Mouse (Mus musculus) MEL (cell line): ENCODE data around the gene Fam133b. TPM values are rescaled to one million over a fixed set of nuclear protein-coding genes. Genes with fewer than 3 reads are reported as not detected.

ENCODE experiments used
- DNase-seq: peaks from one replicate; pipeline ENCODE4 v3.0.0; 2011; ENCODE audit warnings: low read depth, low spot score
- H3K27ac ChIP-seq: 2 replicates; pipeline ENCODE4 v1.5.1; 2012; ENCODE audit warnings: low read depth, mild to moderate bottlenecking, control low read depth, low read length, moderate library complexity; ENCODE audit not compliant: control insufficient read depth
- H3K27me3 ChIP-seq, 2 experiments: fragments of 150-350 bp in 1 of 2; sonication (generic) in 1 of 2; 2 replicates each; pipeline ENCODE4 v1.6.1; 2012; ENCODE audit warnings: low read length in 2 of 2, mild to moderate bottlenecking in 2 of 2, improper control_type of control experiment in 1 of 2, moderate library complexity in 1 of 2; ENCODE audit not compliant: insufficient read depth in 2 of 2, control insufficient read depth in 1 of 2
- H3K36me3 ChIP-seq, 2 experiments: 2 replicates each; pipeline ENCODE4 v1.6.1; 2012 to 2014; ENCODE audit warnings: low read length in 2 of 2, improper control_type of control experiment in 1 of 2, inconsistent platforms in 1 of 2, mild to moderate bottlenecking in 1 of 2; ENCODE audit not compliant: insufficient read depth in 2 of 2, control insufficient read depth in 1 of 2
- H3K4me1 ChIP-seq, 2 experiments: fragments of 150-350 bp in 1 of 2; sonication (generic) in 1 of 2; 2 replicates each; pipeline ENCODE4 v1.6.1; 2012; ENCODE audit warnings: low read length in 2 of 2, improper control_type of control experiment in 1 of 2, mild to moderate bottlenecking in 1 of 2; ENCODE audit not compliant: insufficient read depth in 2 of 2, control insufficient read depth in 1 of 2
- H3K4me3 ChIP-seq, 2 experiments: fragments of 150-350 bp in 1 of 2; sonication (generic) in 1 of 2; 2 replicates each; pipeline ENCODE4 v1.5.1; 2012; ENCODE audit warnings: low read depth in 2 of 2, low read length in 2 of 2, mild to moderate bottlenecking in 2 of 2, moderate library complexity in 2 of 2, control low read depth in 1 of 2, improper control_type of control experiment in 1 of 2; ENCODE audit not compliant: control insufficient read depth in 1 of 2, insufficient read depth in 1 of 2
- H3K79me2 ChIP-seq: 2 replicates; pipeline ENCODE4 v1.6.1; 2012; ENCODE audit warnings: mild to moderate bottlenecking, low read length, moderate library complexity; ENCODE audit not compliant: control insufficient read depth, poor library complexity, insufficient read depth
- H3K9ac ChIP-seq: 2 replicates; pipeline ENCODE4 v1.6.1; 2012; ENCODE audit warnings: low read depth, mild to moderate bottlenecking, control low read depth, low read length, moderate library complexity; ENCODE audit not compliant: control insufficient read depth, poor library complexity, severe bottlenecking
- H3K9me3 ChIP-seq: fragments of 150-350 bp; sonication (generic); replicated peaks from 2 replicates; pipeline ENCODE4 v1.6.1; 2012; ENCODE audit warnings: mild to moderate bottlenecking, low read length, improper control_type of control experiment, moderate library complexity; ENCODE audit not compliant: insufficient read depth
- BHLHE40 ChIP-seq: IDR thresholded peaks from 2 replicates; pipeline ENCODE4 v1.6.1; 2012; ENCODE audit warnings: low read depth, mild to moderate bottlenecking, inconsistent platforms, low read length, improper control_type of control experiment, borderline replicate concordance
- CHD1 ChIP-seq: IDR thresholded peaks from 2 replicates; pipeline ENCODE4 v1.6.1; 2012; ENCODE audit warnings: low read depth, mild to moderate bottlenecking, inconsistent platforms, low read length, improper control_type of control experiment
- CHD2 ChIP-seq: IDR thresholded peaks from 2 replicates; pipeline ENCODE4 v1.6.1; 2011; ENCODE audit warnings: low read length, improper control_type of control experiment
- CTCF ChIP-seq, 3 experiments: IDR thresholded peaks in 2 of 3; conservative IDR thresholded peaks in 1 of 3; 2 replicates each; pipeline ENCODE4 v1.5.1; 2011 to 2012; ENCODE audit warnings: low read length in 3 of 3, low read depth in 2 of 3, mild to moderate bottlenecking in 2 of 3, improper control_type of control experiment in 1 of 3, inconsistent platforms in 1 of 3, mixed read lengths in 1 of 3, moderate library complexity in 1 of 3; ENCODE audit not compliant: control insufficient read depth in 1 of 3, insufficient read depth in 1 of 3, poor library complexity in 1 of 3, severe bottlenecking in 1 of 3
- E2F4 ChIP-seq: IDR thresholded peaks from 2 replicates; pipeline ENCODE4 v1.6.1; 2011; ENCODE audit warnings: low read depth, low read length, improper control_type of control experiment, borderline replicate concordance
- ELF1 ChIP-seq: IDR thresholded peaks from 2 replicates; pipeline ENCODE4 v1.6.1; 2014; ENCODE audit warnings: low read depth, mild to moderate bottlenecking, inconsistent platforms, low read length, improper control_type of control experiment, moderate library complexity
- EP300 ChIP-seq, 2 experiments: IDR thresholded peaks; 2 replicates each; pipeline ENCODE4 v1.6.1; 2011; ENCODE audit warnings: improper control_type of control experiment in 2 of 2, low read length in 2 of 2, low read depth in 1 of 2, mild to moderate bottlenecking in 1 of 2
- ETS1 ChIP-seq: IDR thresholded peaks from 2 replicates; pipeline ENCODE4 v1.6.1; 2012; ENCODE audit warnings: low read depth, mild to moderate bottlenecking, inconsistent platforms, low read length, improper control_type of control experiment, moderate library complexity
- GABPA ChIP-seq: IDR thresholded peaks from 2 replicates; pipeline ENCODE4 v1.6.1; 2012; ENCODE audit warnings: low read depth, mild to moderate bottlenecking, inconsistent platforms, low read length, improper control_type of control experiment, moderate library complexity
- HCFC1 ChIP-seq: IDR thresholded peaks from 2 replicates; pipeline ENCODE4 v1.6.1; 2012; ENCODE audit warnings: low read depth, mild to moderate bottlenecking, inconsistent platforms, low read length, improper control_type of control experiment, moderate library complexity
- JUND ChIP-seq: IDR thresholded peaks from 2 replicates; pipeline ENCODE4 v1.6.1; 2011; ENCODE audit warnings: low read depth, mild to moderate bottlenecking, improper control_type of control experiment, low read length
- MAFK ChIP-seq: IDR thresholded peaks from 2 replicates; pipeline ENCODE4 v1.6.1; 2011; ENCODE audit warnings: low read depth, mild to moderate bottlenecking, low read length, improper control_type of control experiment, borderline replicate concordance
- MAX ChIP-seq: IDR thresholded peaks from 2 replicates; pipeline ENCODE4 v1.6.1; 2011; ENCODE audit warnings: low read length, improper control_type of control experiment
- MAZ ChIP-seq: IDR thresholded peaks from 2 replicates; pipeline ENCODE4 v1.6.1; 2012; ENCODE audit warnings: low read depth, mild to moderate bottlenecking, inconsistent platforms, low read length, improper control_type of control experiment
- MEF2A ChIP-seq: IDR thresholded peaks from 2 replicates; pipeline ENCODE4 v1.6.1; 2014; ENCODE audit warnings: low read depth, mild to moderate bottlenecking, inconsistent platforms, low read length, improper control_type of control experiment; ENCODE audit not compliant: poor library complexity, insufficient replicate concordance, severe bottlenecking; ENCODE audit errors: extremely low read depth
- MYB ChIP-seq: IDR thresholded peaks from 2 replicates; pipeline ENCODE4 v1.6.1; 2011; ENCODE audit warnings: mild to moderate bottlenecking, low read depth, low read length, improper control_type of control experiment
- MYC ChIP-seq: IDR thresholded peaks from 2 replicates; pipeline ENCODE4 v1.6.1; 2011; ENCODE audit warnings: low read depth, mild to moderate bottlenecking, low read length, improper control_type of control experiment, moderate library complexity
- NELFE ChIP-seq: IDR thresholded peaks from 2 replicates; pipeline ENCODE4 v1.6.1; 2011; ENCODE audit warnings: low read depth, low read length, improper control_type of control experiment
- POLR2A ChIP-seq, 2 experiments: IDR thresholded peaks; 2 replicates each; pipeline ENCODE4 v1.6.1; 2011 to 2012; ENCODE audit warnings: low read length in 2 of 2, mild to moderate bottlenecking in 2 of 2, control low read depth in 1 of 2, improper control_type of control experiment in 1 of 2, low read depth in 1 of 2, moderate library complexity in 1 of 2; ENCODE audit not compliant: control insufficient read depth in 1 of 2, insufficient read depth in 1 of 2, poor library complexity in 1 of 2
- POLR2AphosphoS2 ChIP-seq: IDR thresholded peaks from 2 replicates; pipeline ENCODE4 v1.6.1; 2011; ENCODE audit warnings: low read length, improper control_type of control experiment
- POLR2AphosphoS5 ChIP-seq: IDR thresholded peaks from 2 replicates; pipeline ENCODE4 v1.6.1; 2012; ENCODE audit warnings: low read depth, borderline replicate concordance, mild to moderate bottlenecking, inconsistent platforms, low read length, moderate library complexity, mixed read lengths
- RAD21 ChIP-seq: IDR thresholded peaks from 2 replicates; pipeline ENCODE4 v1.6.1; 2011; ENCODE audit warnings: mild to moderate bottlenecking, low read depth, low read length, improper control_type of control experiment
- RCOR1 ChIP-seq: IDR thresholded peaks from 2 replicates; pipeline ENCODE4 v1.6.1; 2012; ENCODE audit warnings: low read depth, mild to moderate bottlenecking, inconsistent platforms, low read length, improper control_type of control experiment
- SIN3A ChIP-seq: IDR thresholded peaks from 2 replicates; pipeline ENCODE4 v1.6.1; 2012; ENCODE audit warnings: low read length, improper control_type of control experiment, inconsistent platforms
- SMC3 ChIP-seq: IDR thresholded peaks from 2 replicates; pipeline ENCODE4 v1.6.1; 2011; ENCODE audit warnings: low read depth, low read length, improper control_type of control experiment
- TAL1 ChIP-seq: IDR thresholded peaks from 2 replicates; pipeline ENCODE4 v1.6.1; 2012; ENCODE audit warnings: mild to moderate bottlenecking, inconsistent platforms, low read length, moderate library complexity, mixed read lengths
- TBP ChIP-seq: IDR thresholded peaks from 2 replicates; pipeline ENCODE4 v1.8.0; 2011; ENCODE audit warnings: low read depth, low read length, improper control_type of control experiment
- TCF12 ChIP-seq: IDR thresholded peaks from 2 replicates; pipeline ENCODE4 v1.6.1; 2014; ENCODE audit warnings: low read depth, mild to moderate bottlenecking, inconsistent platforms, low read length, improper control_type of control experiment, moderate library complexity
- UBTF ChIP-seq: IDR thresholded peaks from 2 replicates; pipeline ENCODE4 v1.6.1; 2012; ENCODE audit warnings: low read depth, mild to moderate bottlenecking, inconsistent platforms, low read length, improper control_type of control experiment, moderate library complexity, borderline replicate concordance; ENCODE audit not compliant: insufficient read depth
- USF1 ChIP-seq: IDR thresholded peaks from 2 replicates; pipeline ENCODE4 v1.6.1; 2014; ENCODE audit warnings: low read depth, mild to moderate bottlenecking, inconsistent platforms, low read length, improper control_type of control experiment, moderate library complexity
- USF2 ChIP-seq, 2 experiments: IDR thresholded peaks; 2 replicates each; pipeline ENCODE4 v1.6.1; 2011 to 2012; ENCODE audit warnings: improper control_type of control experiment in 2 of 2, low read length in 2 of 2, borderline replicate concordance in 1 of 2, inconsistent platforms in 1 of 2, low read depth in 1 of 2, mild to moderate bottlenecking in 1 of 2; ENCODE audit not compliant: insufficient read depth in 1 of 2
- ZC3H11A ChIP-seq: IDR thresholded peaks from 2 replicates; pipeline ENCODE4 v1.6.1; 2012; ENCODE audit warnings: low read depth, mild to moderate bottlenecking, inconsistent platforms, low read length, improper control_type of control experiment
- ZKSCAN1 ChIP-seq: IDR thresholded peaks from 2 replicates; pipeline ENCODE4 v1.6.1; 2012; ENCODE audit warnings: low read depth, mild to moderate bottlenecking, inconsistent platforms, low read length, improper control_type of control experiment, moderate library complexity
- ZNF384 ChIP-seq: IDR thresholded peaks from 2 replicates; pipeline ENCODE4 v1.6.1; 2012; ENCODE audit warnings: low read depth, mild to moderate bottlenecking, inconsistent platforms, low read length, improper control_type of control experiment
- polyA plus RNA-seq, 2 experiments: library from polyadenylated mRNA; stranded (reverse) in 1 of 2; unstranded in 1 of 2; fragments of >175 nt in 1 of 2; fragments of >200 nt in 1 of 2; gene quantifications; 2 replicates each; pipeline versions ENCODE4 v1.2.1 to v1.2.4; 2012; ENCODE audit warnings: low replicate concordance in 2 of 2, low read depth in 1 of 2; ENCODE audit not compliant: insufficient read length in 2 of 2, insufficient read depth in 1 of 2, missing spikeins in 1 of 2
- total RNA-seq: library from RNA; depleted of rRNA; stranded (reverse); fragments of 300-350 nt; gene quantifications from 2 replicates; pipeline ENCODE4 v1.2.3, GENCODE M21; 2012

Gene Fam133b
- total and polyA plus RNA-seq, 3 experiments, result 39.4 to 56.0 TPM; not detected in 1

DNA sequence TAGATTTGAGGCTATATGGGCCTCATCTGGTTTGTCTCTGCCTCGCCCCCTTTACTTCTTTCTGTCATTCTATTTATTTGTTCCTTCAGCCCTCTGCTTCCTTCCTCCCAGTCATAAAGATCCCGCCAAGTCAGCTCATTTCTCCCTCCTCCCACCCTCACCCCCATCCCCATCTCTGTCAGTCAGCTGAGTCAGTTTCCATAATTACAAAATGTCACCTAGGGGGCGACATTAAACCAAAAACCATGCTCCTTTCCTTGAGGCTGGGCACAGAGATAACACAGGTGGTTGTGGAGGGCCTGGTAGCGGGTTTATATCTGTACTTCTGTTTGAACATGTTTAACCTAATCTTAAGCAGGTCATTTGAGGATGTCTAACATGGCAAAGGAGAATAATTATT, 31.0 kb upstream of the Fam133b start (continued):
- TF ChIP-seq TBP (0 out of 2 replicates have a peak, but pooled peaks have one; percentile 22), ZKSCAN1 (no peak; the same call in 1 of the 2 replicates), BHLHE40 (peak; percentile 73; the same call in 1 of the 2 replicates), CHD1 (0 out of 2 replicates have a peak, but pooled peaks have one; percentile 18), RAD21 (peak; percentile 69), MAFK (peak; percentile 97), USF1 (peak; percentile 55; the same call in 1 of the 2 replicates), ETS1 (peak; percentile 99)

DNA sequence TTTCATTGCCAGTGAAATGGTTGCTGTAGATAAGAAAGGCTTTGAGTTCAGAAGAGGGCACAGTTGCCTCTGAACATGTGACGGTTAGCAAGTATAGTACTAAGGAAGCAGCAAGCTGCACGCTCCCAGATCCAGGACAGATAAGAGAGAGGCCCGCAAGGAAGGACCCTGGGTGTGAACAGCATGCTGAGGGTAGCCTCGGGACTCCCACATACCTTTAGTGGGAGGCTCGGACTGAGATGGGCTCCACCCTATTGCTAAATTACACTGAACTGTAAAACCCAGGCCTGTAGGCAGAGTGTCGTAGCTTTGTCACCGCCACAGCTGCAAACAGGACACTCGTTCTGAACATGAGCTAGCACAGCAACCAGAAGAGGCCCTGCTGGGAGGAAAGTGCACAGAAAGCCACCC, 28.7 kb upstream of the Fam133b start:
- peak overlapping the region; percentile 25 to 56 for H3K4me3 ChIP-seq
- TF ChIP-seq UBTF, result no peak
- no peak for TF ChIP-seq POLR2AphosphoS5
- TF ChIP-seq GABPA, result no peak
- TF ChIP-seq ZNF384, result peak; percentile 46; the same call in 1 of the 2 replicates
- TF ChIP-seq SMC3, result no peak
- peak; percentile 91 for TF ChIP-seq BHLHE40
- TF ChIP-seq MAX, result peak; percentile 87
- peak; percentile 75 for TF ChIP-seq RCOR1
- TF ChIP-seq CHD2, result no peak
- peak in 1 of 2 experiments; percentile 61; a peak in 1 of 4 replicates for TF ChIP-seq USF2 (IDR thresholded peaks at IDR 0.05; ENCODE audit: borderline replicate concordance in 1 of 2, insufficient read depth in 1 of 2, low read depth in 1 of 2, low read length in 2 of 2)
- no peak; the same call in none of the 2 replicates for TF ChIP-seq ZKSCAN1
- peak; percentile 65; the same call in 1 of the 2 replicates for TF ChIP-seq E2F4
- peak; percentile 76; the same call in 1 of the 2 replicates for TF ChIP-seq TBP
- TF ChIP-seq TCF12, result peak; percentile 96
- peak; percentile 32; the same call in 1 of the 2 replicates for TF ChIP-seq ZC3H11A
- TF ChIP-seq SIN3A, result peak; percentile 95
- TF ChIP-seq POLR2A (IDR thresholded peaks at IDR 0.05; ENCODE audit: control insufficient read depth in 1 of 2, insufficient read depth in 1 of 2, low read depth in 1 of 2, low read length in 2 of 2, poor library complexity in 1 of 2), result peak in 1 of 2 experiments; percentile 73; a peak in 3 of 4 replicates
- TF ChIP-seq POLR2AphosphoS2, result peak; percentile 30; the same call in 1 of the 2 replicates
- TF ChIP-seq ELF1, result peak; percentile 64; the same call in 1 of the 2 replicates
- TF ChIP-seq MAZ, result peak; percentile 74
- TF ChIP-seq HCFC1, result peak; percentile 50
- peak; percentile 56 for TF ChIP-seq NELFE
- peak; percentile 80 for TF ChIP-seq JUND
- peak; percentile 95 for TF ChIP-seq MYB
- TF ChIP-seq EP300 (IDR thresholded peaks at IDR 0.05; ENCODE audit: low read depth in 1 of 2, low read length in 2 of 2), result peak; percentile 85 to 95
- no peak for TF ChIP-seq CTCF (IDR thresholded peaks at IDR 0.05 in 2 of 3, conservative IDR thresholded peaks at IDR 0.05 in 1 of 3; ENCODE audit: control insufficient read depth in 1 of 3, insufficient read depth in 1 of 3, low read depth in 2 of 3, low read length in 3 of 3, poor library complexity in 1 of 3, severe bottlenecking in 1 of 3)
- TF ChIP-seq TAL1, result peak; percentile 46
- peak; percentile 47; the same call in 1 of the 2 replicates for TF ChIP-seq MEF2A
- TF ChIP-seq MYC, result peak; percentile 89
- peak; percentile 90 for TF ChIP-seq USF1
- TF ChIP-seq ETS1, result peak; percentile 98

More for the DNA sequence above, 28.7 kb upstream of the Fam133b start:
- Histone ChIP-seq H3K36me3 (peaks cover 46 to 61% of the 10 kb centered on the region in 2 experiments), H3K4me1 (peaks cover 36 to 50% of the 10 kb centered on the region in 2 experiments), H3K9me3 (no peaks in the 10 kb centered on the region), H3K9ac (peak overlapping the region; percentile 55), H3K27me3 (no peaks in the 10 kb centered on the region), H3K79me2 (peaks cover 12% of the 10 kb centered on the region; the same call in 1 of the 2 replicates), H3K27ac (peak overlapping the region; percentile 91)
- DNase-seq, result peak; percentile 83
